Comparison of ENCODE assay signal across 8 mouse cellular contexts in genomic region chr17:67698301-67698700, GRCm38 (mm10). TPM values are rescaled to one million over a fixed set of nuclear protein-coding genes. Genes with fewer than 3 reads are reported as not detected.
DNase-seq lines count a peak whose midpoint lies in the region; ATAC-seq and TF ChIP-seq lines count a peak whose summit lies in the region.

No protein-coding gene starts in this region.

- no peak for DNase-seq in kidney, adult 9 months
- peak; percentile 81 for DNase-seq in hindbrain, embryonic 10.5 days (ENCODE audit: low spot score)
- peak; percentile 79 for DNase-seq in mesoderm, embryonic 11.5 days (ENCODE audit: low read depth, low spot score)
- no peak for DNase-seq in cerebellum, adult 18-20 months
- no peak for DNase-seq in c-Kit-positive CD71-positive TER-119-positive erythroid progenitor cells, embryonic 14.5 days (ENCODE audit: low spot score)

- peak overlapping the region; percentile 82 for H3K27ac ChIP-seq in kidney, embryonic 15.5 days
- no peak overlapping the region for H3K27ac ChIP-seq in cortical plate, adult 2 months (ENCODE audit: insufficient read depth, low read length)
- H3K27ac ChIP-seq in hindbrain, embryonic 10.5 days, result peak overlapping the region; percentile 95

- peak overlapping the region; percentile 97 for H3K4me2 ChIP-seq in kidney, embryonic 15.5 days

- H3K27me3 ChIP-seq in kidney, embryonic 15.5 days, result peaks cover 17% of the 10 kb centered on the region; the same call in 1 of the 2 replicates
- H3K27me3 ChIP-seq in hindbrain, embryonic 10.5 days (ENCODE audit: insufficient read depth, poor library complexity, severe bottlenecking), result peaks cover 4% of the 10 kb centered on the region; the same call in 1 of the 2 replicates

- WGBS in kidney, embryonic 15.5 days, result 3% methylated on average over 13 of the region's 13 CpGs
- WGBS in hindbrain, embryonic 10.5 days, result under 1% methylated on average over 13 of the region's 13 CpGs

- H3K9ac ChIP-seq in kidney, embryonic 15.5 days, result peak overlapping the region; percentile 82

- no peak for TF ChIP-seq CTCF in cortical plate, adult 2 months (IDR thresholded peaks at IDR 0.05; ENCODE audit: extremely low read depth, insufficient read depth, low read length)

- H3K4me1 ChIP-seq in kidney, embryonic 15.5 days, result peaks cover 48% of the 10 kb centered on the region
- H3K4me1 ChIP-seq in cortical plate, adult 2 months (ENCODE audit: control insufficient read depth, insufficient read depth, low read length), result no peaks in the 10 kb centered on the region
- peaks cover 77% of the 10 kb centered on the region for H3K4me1 ChIP-seq in hindbrain, embryonic 10.5 days (replicated peaks)

- peak; percentile 37; the same call in 1 of the 2 replicates for ATAC-seq in kidney, embryonic 15.5 days (replicated peaks; ENCODE audit: low FRiP score)
- no peak for ATAC-seq in megakaryocyte progenitor cell, adult 5-6 weeks (replicated peaks; ENCODE audit: poor library complexity)

- TF ChIP-seq POLR2A in cortical plate, adult 2 months (IDR thresholded peaks at IDR 0.05; ENCODE audit: extremely low read depth, insufficient read depth, low read length), result no peak

- H3K4me3 ChIP-seq in kidney, embryonic 15.5 days (replicated peaks), result peak overlapping the region; percentile 87
- H3K4me3 ChIP-seq in cortical plate, adult 2 months (ENCODE audit: insufficient read depth, low read length), result peak overlapping the region; percentile 42; the same call in 1 of the 2 replicates
- peak overlapping the region; percentile 78 for H3K4me3 ChIP-seq in hindbrain, embryonic 10.5 days

- no peaks in the 10 kb centered on the region for H3K36me3 ChIP-seq in kidney, embryonic 15.5 days
- H3K36me3 ChIP-seq in hindbrain, embryonic 10.5 days, result peaks cover 5% of the 10 kb centered on the region; the same call in 1 of the 2 replicates

- H3K9me3 ChIP-seq in kidney, embryonic 15.5 days (replicated peaks), result no peaks in the 10 kb centered on the region
- no peaks in the 10 kb centered on the region for H3K9me3 ChIP-seq in hindbrain, embryonic 10.5 days

RNA-seq across cellular contexts. Expression of gene Lama1, which starts 1.2 kb away (rescaled TPM):
- polyA plus RNA-seq in kidney, embryonic 15.5 days (2015; fragmentation: Nextera tagmentation; extraction: Ambion mirVana), result 37.6 and 42.1 TPM in 2 replicates
- 1.2 and 1.3 TPM in 2 replicates for polyA plus RNA-seq in cortical plate, adult 2 months (2012; rRNA removed)
- polyA plus RNA-seq in hindbrain, embryonic 10.5 days (2016; fragmentation: Nextera tagmentation; extraction: Ambion mirVana), result 19.1 and 25.8 TPM in 2 replicates
- total RNA-seq in megakaryocyte progenitor cell, adult 5-6 weeks (2015), result not detected in 2 replicates
- not detected in 2 replicates for total RNA-seq in megakaryocyte progenitor cell, adult 5-6 weeks (2017)

Comparison
In these comparisons a context has a peak if more than half of its experiments do, and no peak if none do; other contexts are left out.
1. DNase-seq: peak in hindbrain, embryonic 10.5 days (single experiment) and mesoderm, embryonic 11.5 days (single experiment); none in kidney, adult 9 months (single experiment), cerebellum, adult 18-20 months (0 of 2) and c-Kit-positive CD71-positive TER-119-positive erythroid progenitor cells, embryonic 14.5 days (single experiment).
2. Peak in every context shown above with its lines, with median percentiles within 50 percentile points of each other: H3K4me3 ChIP-seq.